Mouse (Mus musculus) megakaryocyte, adult 5-6 weeks (primary cell): ENCODE results near the gene C9. TPM values are rescaled to one million over a fixed set of nuclear protein-coding genes. Genes with fewer than 3 reads are reported as not detected.
A peak's percentile ranks its signal among the peaks of the same experiment; 100 is the strongest.

Experiments
- ATAC-seq: 2 replicates; pipeline ENCODE4 v1.8.0; 2016; ENCODE audit warnings: mild to moderate bottlenecking, inconsistent platforms; ENCODE audit not compliant: poor library complexity, severe bottlenecking
- total RNA-seq, 2 experiments: library from RNA; stranded (forward) in 1 of 2; stranded (reverse) in 1 of 2; fragments of 153-499, 151-499 nt in 1 of 2; fragments of 221-1000, 200-1000 nt in 1 of 2; gene quantifications; 2 replicates each; pipeline versions ENCODE4 v1.2.3 to v1.2.4; 2015 to 2017

The C9 gene
- not detected in 2 replicates for total RNA-seq (2015)
- total RNA-seq (2017): not detected in 2 replicates

DNA sequence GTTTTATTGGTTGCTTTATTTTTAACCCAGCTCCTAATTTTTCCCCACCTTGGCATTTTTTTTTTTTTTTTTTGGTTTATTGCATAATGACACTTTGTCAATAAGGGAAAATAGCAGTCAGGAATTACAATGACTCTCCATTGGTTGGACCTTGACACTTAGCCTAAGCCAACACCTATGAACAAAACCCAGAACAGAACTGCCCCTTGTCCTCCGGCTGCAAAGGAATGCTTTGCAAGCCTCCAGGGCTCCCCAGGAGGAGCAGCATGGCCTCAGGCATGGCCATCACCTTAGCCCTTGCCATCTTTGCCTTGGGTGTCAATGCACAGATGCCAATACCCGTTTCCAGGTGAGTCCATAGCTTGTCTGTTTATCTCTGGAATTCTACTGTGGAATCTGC is at the start of gene C9:
Gene C9, plus strand, starts transcription at position 193 of the 400 bp plus-strand sequence.
- no peak for ATAC-seq

DNA sequence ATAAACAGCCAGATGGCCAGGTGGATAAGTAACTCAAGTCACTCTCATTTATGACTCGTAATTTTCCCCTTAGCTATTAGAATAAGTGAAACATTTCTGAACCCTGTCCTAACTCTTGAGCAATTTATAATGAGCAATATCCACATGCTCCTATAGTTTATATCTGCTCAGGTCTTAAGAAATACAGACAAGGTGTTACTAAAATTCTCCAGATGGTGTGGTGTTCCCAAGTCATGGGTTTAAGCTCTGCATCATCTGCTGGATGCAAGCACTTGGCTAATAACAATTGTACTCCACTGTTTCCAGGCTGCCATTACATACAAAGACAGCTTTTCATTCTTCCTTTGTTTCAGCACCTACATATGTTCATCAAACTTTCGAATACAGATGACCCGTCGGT is 46.9 kb upstream of the C9 start:
- ATAC-seq: no peak

DNA sequence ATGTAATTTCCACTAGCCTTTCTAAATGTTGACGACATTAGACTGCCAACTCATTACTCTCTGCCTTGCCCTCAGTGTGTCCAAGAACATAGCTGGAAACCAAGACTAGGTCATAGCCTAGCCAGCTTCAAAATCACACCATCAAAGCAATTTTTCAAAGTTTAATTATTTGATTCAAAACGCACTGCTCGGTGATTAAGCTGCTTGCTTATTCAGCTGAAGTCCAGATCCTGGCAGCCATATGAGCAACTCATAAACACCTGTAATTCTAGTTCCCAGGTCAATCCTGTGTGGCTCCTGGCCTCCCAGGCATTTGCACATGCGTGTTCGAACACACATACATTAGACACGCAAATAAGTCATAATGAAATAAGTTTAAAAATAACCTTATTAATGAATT is 46.2 kb upstream of the C9 start:
- no peak for ATAC-seq

DNA sequence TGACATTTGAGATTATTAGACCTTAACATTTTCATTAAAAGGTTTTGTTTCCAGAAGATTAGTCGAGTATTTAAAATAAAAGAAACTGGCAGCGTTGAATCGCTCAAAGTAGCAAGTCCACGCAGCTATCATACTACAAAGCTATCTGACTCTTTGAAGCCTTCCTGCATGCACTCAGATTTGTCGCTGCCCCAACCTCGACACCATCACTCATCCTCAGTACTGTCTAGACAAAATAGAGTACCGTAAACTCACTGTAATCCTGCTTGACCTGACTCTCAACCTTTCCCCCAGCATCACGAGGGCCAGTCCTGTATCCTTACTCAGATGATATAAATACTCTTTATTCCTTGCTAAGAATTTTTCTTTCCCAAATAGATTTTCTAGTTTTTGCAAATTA is 45.0 kb upstream of the C9 start:
- ATAC-seq: no peak

DNA sequence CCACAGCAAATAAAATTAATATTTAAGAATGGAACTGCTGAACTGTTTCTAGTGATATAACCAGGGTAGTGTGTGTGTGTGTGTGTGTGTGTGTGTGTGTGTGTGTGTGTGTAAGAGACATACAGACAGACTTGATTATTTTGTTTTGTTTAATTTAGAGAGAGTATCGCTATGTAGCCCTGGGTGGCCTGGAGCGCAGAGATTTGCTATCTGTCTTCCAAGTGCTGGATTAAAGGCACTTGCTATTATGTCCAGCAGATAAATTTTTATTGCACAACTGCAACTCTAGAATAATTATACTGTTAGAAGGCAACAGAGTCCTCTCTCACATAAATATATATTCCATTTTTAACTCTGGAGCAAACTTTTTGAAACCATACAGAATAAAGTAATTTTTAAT is 42.7 kb upstream of the C9 start:
- no peak for ATAC-seq

DNA sequence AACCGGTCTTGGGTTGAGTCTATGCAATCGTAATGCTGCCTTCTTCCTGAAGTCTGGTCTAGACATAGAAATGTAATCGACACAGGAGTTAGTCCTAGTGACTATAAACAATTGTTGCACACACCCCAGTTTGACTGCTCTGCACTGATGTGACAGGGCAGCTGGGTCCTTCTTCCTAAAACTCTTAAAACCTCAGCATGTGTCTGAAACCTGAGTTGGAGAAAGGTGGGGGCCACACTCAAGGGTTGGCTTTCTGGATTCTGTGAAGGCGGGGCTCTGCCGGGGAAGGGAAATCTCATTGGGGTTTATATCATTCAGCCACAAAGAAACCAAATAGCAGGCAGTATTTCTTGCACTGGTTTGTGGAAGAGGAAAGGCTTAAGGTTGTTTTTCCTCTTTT is 41.0 kb upstream of the C9 start:
- ATAC-seq: no peak

DNA sequence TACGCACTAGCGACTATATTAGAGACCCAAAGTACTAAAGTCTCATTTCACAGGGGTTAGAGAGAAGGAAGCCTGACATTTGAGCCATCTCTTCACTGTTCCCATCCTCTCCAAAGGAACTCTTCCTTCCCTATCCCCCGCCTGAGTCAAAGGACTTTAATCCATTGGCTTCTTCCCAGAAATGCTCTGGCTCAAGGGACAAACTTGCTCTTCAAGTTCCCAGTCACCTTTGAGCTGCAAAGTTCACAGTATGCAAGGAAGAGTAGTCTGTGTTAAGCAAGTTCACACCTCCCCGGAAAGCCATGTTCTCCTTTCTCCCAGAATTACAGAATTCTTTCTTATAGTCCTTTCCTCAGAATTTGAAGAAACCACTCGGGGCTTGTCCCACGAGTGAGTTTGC is 38.4 kb upstream of the C9 start:
- ATAC-seq: no peak

DNA sequence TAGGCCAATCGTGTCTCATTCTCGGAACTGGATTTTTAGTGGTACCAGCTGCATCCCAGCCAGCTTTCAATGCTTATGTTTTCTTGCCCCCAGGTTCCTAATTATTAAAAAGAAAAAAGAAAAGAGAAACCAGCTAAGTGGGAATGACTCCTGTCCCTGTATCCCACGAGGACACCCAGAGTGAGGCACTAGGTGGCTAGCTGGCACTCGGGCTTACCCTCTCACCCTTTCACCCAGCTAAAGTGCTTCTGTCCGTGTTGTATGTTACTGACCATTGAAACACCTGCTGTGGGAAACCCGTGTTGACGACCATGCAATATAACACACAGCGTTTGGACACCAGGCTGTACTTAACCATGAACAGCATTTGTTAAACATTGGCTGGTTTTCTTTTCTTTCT is 36.1 kb upstream of the C9 start:
- ATAC-seq: no peak

DNA sequence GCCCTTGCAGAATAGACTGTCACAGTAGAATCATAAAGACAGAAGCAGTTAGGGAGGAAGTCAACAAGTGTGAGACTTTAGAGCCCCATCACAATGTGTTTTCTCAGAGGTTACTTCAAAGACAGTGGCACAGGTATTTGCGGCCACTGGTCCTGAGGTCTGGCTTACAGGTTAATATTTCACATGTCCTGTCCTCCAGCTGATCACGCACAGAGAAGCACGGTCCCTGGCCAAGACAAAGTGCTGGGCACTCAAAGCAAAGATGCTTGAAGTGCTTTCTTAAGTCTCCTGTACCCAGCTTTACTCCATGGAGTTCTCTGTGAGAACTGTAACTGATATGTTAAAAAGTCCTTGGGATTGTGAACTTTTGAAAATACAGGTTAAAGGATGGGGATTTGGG is 35.0 kb upstream of the C9 start:
- no peak for ATAC-seq

DNA sequence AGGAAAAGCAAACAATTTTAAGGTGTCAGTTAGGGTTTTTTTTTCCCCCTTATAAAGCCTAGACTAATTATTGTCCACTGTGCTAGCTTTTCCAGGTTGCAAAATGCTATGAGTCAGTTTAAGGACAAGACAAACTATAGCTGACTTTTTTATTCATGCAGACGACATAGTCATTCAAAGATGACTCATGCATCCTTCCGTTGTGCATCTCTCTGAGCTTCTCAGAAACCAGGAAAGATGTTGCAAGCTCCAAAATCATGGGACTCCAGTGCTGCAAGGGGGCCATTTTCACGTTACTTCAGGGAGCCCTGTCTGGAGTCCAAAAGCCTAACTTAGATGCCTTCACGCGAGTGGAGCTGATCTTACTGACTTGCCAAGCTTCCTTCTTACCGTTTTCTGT is 33.8 kb upstream of the C9 start:
- peak; percentile 84 for ATAC-seq

DNA sequence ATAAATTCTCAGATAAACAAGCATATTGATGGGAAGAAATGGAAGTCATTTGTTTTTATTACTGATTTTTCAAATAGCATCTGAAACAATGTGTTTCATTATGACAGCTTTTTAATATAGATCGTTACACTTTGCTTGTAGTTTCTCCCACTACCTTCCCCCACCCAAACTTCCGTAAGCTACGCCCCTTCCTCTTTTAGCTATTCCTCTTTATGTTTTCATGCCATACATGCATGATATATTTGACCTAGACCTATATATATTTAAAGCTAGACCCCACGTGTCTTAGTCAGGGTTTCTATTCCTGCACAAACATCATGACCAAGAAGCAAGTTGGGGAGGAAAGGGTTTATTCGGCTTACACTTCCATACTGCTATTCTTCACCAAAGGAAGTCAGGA is 29.8 kb upstream of the C9 start:
- ATAC-seq: peak; percentile 60

DNA sequence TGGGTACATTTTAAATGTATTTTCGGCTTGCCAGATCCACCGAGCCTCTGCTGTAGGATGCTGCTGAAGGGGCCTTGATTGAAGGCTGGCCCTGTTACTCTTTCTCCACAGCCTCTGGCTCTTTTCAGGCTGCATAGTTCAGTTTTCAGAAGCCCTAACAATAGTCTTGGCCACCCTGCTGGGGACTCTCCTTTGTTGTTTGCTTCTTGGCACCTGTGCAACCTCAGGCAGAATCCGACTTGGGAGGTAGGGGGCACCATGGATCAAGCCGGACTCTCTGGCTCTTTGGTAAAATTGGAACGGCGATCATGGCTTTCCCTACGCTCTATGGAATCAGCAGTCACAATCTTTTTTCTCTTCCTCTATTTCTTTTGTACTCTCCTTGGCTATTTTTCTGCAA is 13.3 kb upstream of the C9 start:
- no peak for ATAC-seq

DNA sequence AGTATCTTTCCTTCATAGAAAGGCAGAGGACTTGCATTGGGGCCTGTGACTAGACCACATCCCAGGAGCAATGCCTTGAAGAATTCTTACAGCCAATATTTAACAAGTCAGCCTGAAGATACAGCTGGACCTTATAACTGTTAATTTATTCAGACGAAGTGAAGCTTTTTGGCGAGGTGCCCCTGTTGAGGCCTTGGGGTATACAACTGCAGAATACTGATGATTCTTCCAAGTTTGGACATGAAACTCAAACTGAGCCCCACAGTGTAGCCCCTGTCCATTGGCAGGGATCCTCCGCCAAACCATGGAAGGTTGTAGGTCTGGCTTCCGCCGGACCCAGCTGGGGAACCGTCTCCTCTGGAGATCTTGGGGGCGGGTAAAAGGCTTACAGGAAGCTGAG is 12.7 kb upstream of the C9 start:
- ATAC-seq: no peak

DNA sequence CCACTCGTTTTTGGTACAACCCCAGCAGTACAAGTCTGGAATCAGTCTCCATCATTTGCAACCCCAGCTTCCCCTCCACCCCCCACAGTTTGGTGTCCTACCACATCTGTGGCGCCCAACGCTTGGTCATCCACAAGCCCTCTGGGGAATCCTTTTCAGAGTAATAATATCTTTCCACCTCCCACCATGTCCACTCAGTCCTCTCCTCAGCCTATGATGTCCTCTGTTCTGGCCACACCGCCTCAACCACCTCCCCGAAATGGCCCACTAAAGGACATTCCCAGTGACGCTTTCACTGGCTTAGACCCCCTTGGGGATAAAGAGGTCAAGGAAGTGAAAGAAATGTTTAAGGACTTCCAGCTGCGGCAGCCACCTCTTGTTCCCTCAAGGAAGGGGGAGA is 9.8 kb upstream of the C9 start:
- no peak for ATAC-seq

DNA sequence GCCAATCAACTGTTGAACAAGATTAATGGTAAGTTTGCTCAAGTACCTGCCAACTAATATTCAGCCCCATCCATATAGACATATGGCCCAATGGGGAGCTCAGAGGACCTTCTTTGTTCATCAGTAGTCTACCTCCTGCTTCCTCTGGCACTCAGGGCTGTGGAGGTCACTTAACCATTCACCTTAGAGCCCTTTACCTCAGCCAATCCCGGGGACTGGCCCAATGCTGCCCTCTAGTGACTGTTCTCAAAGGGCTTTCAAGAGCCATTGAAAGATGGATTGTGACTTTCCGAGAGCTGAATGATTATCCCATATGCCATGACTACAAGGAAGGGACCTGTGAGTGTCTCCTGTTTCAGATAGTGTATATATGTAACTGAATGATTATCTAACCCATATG is 9.4 kb upstream of the C9 start:
- ATAC-seq: peak; percentile 40; the same call in 1 of the 2 replicates

DNA sequence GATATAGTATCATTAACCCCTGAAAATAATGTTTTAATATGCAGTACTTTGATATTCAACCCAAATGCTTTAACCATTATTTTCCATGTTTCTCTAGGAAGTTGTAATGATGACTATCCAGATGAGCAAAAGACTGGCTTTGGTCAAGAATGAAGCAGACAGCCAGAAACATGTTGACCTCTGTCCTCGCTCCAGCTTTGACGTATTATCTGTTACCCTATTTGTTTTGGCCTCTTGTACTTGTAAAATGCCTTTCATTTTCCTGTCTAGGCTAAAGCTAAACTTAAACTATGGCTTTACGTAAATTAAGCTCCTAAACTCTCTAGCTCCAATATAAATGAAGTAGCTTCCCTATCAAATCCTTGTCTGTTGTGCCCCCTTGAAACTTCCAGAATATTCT is 6.4 kb upstream of the C9 start:
- ATAC-seq: no peak

DNA sequence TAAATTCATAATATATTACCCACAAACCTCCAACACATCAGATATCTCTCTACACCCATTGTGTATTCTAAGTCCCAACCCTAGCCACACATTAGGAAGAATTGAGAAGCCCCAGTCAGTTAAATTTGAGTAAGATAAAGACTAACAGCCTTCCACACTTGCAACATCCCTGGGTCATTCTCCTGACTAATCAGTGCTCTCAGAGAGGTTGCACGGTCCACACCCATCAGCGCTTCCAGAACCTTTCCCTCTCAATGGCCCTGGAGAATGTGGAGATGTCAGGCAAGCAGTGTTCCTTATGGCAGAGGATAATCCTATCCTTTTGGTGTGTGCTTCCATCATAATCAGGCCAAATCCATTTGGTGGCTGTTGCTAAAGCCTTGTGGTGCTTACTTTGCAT is 675 bp upstream of the C9 start:
- no peak for ATAC-seq

DNA sequence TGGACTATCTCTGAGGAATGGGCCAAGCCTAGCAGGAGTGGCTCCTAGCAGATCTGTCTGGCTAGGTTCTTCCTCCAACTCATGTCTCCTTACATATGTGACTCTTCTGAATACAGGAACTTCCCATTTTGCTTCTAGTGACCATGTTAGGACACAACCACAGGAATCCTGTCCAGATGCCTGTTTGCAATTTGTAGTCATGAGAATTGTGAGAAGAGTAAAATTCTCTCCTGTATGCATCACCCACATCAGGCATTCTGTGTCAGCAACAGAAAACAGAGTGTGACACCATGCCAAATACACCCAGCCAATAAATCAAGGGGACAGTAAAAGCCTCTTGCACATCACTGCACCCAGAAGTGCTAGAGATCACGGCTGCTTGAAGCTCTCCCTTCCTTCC is 1.1 kb downstream of the C9 start:
- ATAC-seq: no peak

DNA sequence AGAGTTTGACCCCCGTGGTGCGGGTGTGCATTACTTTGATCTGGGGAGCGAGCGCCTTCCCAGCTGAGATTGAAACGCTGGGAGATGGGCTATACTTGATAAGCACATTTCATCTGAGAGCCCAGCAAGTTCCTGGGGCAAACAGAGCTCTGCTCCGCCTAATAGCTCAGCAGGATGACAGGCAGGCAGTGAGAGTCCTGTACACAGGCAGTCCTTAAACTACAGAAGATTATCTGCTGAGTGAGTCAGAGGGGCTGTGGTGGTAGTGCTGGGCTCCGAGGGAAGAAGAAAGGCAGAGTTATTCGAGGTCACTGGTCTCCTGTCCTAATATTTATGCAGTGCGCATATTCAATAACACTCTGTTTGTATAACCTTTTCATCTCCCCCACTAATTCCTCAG is 3.8 kb downstream of the C9 start:
- no peak for ATAC-seq

DNA sequence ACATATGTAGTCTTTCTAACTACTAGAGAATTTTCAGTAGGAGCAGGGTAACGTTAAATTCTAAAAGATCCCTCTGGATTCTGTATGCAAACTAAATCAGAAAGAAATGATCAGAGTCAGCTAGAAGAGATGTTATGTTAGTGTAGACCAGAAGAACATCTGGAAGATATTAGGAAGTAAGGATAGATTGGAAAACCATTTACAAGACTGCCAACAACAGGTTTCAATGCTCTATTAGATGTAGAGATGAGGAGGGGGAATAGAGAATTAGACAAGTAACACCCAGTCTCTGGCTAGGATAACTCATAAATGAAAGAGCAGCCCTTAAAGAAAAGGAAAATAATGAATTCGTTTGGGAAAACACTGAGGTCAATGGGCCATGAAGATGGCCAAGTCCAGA is 9.3 kb downstream of the C9 start:
- no peak for ATAC-seq

DNA sequence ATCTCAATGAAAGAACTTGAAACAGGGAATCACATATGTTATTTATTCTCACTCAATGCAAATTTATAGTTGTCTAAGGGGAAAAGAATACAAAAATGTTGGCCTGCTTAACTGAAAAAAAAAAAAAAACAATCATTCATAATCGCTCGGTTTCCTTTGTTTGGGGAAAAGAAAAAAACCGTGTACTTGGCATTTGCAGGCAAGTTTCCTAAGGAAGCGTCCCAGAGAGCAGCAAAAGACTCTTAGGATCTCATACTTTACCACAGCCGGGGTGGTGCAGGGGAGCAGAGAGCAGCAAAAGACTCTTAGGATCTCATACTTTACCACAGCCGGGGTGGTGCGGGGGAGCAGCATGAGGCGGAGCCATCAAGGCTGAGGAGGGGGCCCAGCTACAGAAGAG is 16.3 kb downstream of the C9 start:
- ATAC-seq: no peak

DNA sequence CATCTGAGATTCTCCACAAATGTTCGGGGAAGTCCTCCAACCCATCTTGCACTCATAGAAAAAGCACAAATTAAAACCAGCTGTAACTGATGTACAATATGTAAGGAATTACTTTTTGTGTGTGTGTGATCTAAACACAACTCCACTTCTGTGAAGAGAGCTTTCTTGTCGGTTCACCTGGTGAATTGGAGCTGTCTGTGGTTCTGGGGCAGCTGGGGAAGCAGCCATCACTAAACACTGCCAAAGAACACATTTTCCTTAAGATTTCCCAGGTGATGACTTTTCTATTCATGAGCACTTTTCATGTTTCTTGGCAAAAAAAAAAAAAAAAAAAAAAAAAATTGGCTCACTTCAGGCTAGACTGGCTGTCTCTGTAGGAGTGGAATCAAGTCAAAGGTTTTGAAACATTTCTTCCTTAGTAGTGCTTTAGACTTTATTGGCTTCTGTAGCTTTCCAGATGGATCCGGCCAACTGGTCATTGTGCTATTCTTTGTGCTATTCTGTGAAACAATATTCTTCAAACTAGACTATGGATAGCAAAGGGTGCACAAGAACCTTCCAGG is 18.3 kb downstream of the C9 start:
- ATAC-seq: no peak

DNA sequence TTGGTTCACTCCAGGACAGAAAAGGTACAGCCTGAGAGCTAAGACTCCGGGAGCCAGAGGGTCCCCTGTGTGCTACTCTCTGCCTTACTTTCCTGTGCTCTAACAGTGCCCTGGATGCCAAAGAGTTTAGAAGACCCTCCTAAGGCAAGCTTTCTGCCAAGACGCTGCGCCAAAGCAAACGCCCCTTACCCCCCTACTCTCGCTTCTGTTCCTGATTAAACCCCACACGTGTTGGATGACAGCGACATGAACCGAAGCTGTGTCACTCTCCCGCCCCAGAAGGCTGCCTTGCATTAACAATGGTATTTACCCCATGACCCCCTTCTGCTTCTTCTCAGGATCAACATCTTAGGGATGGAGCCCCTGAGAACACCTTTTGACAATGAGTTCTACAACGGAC is 21.9 kb downstream of the C9 start:
- ATAC-seq: no peak

DNA sequence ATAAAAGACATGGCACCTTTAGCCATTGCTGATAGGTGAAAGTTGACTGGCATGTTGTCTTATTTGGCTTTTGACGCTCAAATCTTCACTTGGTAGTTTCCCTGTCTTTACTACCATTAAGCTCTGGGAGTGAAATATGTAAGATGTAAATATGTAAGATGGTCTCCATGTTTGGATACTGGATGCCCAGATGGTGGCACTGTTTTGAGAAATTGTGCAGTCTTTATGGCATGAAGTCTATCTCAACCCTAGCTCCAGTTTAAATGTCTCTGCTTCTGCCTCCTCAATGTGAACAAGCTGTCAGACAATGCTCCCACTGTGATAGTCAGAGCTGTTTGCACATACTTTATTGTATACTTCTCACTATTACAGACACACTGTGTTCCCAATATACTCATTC is 23.7 kb downstream of the C9 start:
- ATAC-seq: no peak
